Mouse (Mus musculus): Measurements from ENCODE around the gene Bhlhe41. TPM values are rescaled to one million over a fixed set of nuclear protein-coding genes. Genes with fewer than 3 reads are reported as not detected.

Gene Bhlhe41
- polyA plus RNA-seq, 1 experiment from 2014 or later, result 6.1 TPM

- no peak for ATAC-seq (replicated peaks; ENCODE audit: extremely low read depth, insufficient read depth, low FRiP score)
- Histone ChIP-seq H3K9ac (ENCODE audit: low read length) (no peak overlapping the region), H3K9me3 (replicated peaks; ENCODE audit: control insufficient read depth, low read length) (peaks cover 7% of the 10 kb centered on the region; the same call in 1 of the 2 replicates), H3K4me1 (ENCODE audit: control insufficient read depth, insufficient read depth, low read length) (no peaks in the 10 kb centered on the region), H3K27me3 (ENCODE audit: control insufficient read depth, insufficient read depth, low read length) (no peaks in the 10 kb centered on the region), H3K36me3 (ENCODE audit: control insufficient read depth, insufficient read depth) (no peaks in the 10 kb centered on the region), H3K4me2 (ENCODE audit: low read depth, low read length) (no peak overlapping the region), H3K4me3 (ENCODE audit: low read length) (no peak overlapping the region), H3K27ac (ENCODE audit: low read length) (no peak overlapping the region)
- WGBS, result 82% methylated on average over 9 of the region's 9 CpGs
Observed at GRCm38 (mm10) chr6:145876986-145877735, 11.8 kb upstream of the Bhlhe41 start.

- Histone ChIP-seq H3K36me3 (ENCODE audit: control insufficient read depth, insufficient read depth) (no peaks in the 10 kb centered on the region), H3K4me1 (ENCODE audit: control insufficient read depth, insufficient read depth, low read length) (peaks cover 16% of the 10 kb centered on the region), H3K9ac (ENCODE audit: low read length) (no peak overlapping the region), H3K4me2 (ENCODE audit: low read depth, low read length) (no peak overlapping the region), H3K27ac (ENCODE audit: low read length) (no peak overlapping the region), H3K4me3 (ENCODE audit: low read length) (no peak overlapping the region), H3K27me3 (ENCODE audit: control insufficient read depth, insufficient read depth, low read length) (no peaks in the 10 kb centered on the region), H3K9me3 (replicated peaks; ENCODE audit: control insufficient read depth, low read length) (no peaks in the 10 kb centered on the region)
- no peak for ATAC-seq (replicated peaks; ENCODE audit: extremely low read depth, insufficient read depth, low FRiP score)
- 77% methylated on average over 8 of the region's 8 CpGs for WGBS
Observed at GRCm38 (mm10) chr6:145873354-145873753, 8.0 kb upstream of the Bhlhe41 start.

- Histone ChIP-seq H3K36me3 (ENCODE audit: control insufficient read depth, insufficient read depth) (no peaks in the 10 kb centered on the region), H3K9me3 (replicated peaks; ENCODE audit: control insufficient read depth, low read length) (no peaks in the 10 kb centered on the region), H3K9ac (ENCODE audit: low read length) (no peak overlapping the region), H3K27ac (ENCODE audit: low read length) (no peak overlapping the region), H3K4me2 (ENCODE audit: low read depth, low read length) (no peak overlapping the region), H3K4me3 (ENCODE audit: low read length) (no peak overlapping the region), H3K27me3 (ENCODE audit: control insufficient read depth, insufficient read depth, low read length) (no peaks in the 10 kb centered on the region), H3K4me1 (ENCODE audit: control insufficient read depth, insufficient read depth, low read length) (peaks cover 16% of the 10 kb centered on the region)
- WGBS, result 91% methylated on average over 7 of the region's 7 CpGs
- no peak for ATAC-seq (replicated peaks; ENCODE audit: extremely low read depth, insufficient read depth, low FRiP score)
Observed at GRCm38 (mm10) chr6:145872010-145872409, 6.7 kb upstream of the Bhlhe41 start.

GRCm38 (mm10) chr6:145870991-145871390 lies 5.6 kb upstream of the Bhlhe41 start:
- Histone ChIP-seq H3K9ac (ENCODE audit: low read length) (no peak overlapping the region), H3K36me3 (ENCODE audit: control insufficient read depth, insufficient read depth) (no peaks in the 10 kb centered on the region), H3K4me2 (ENCODE audit: low read depth, low read length) (no peak overlapping the region), H3K27me3 (ENCODE audit: control insufficient read depth, insufficient read depth, low read length) (no peaks in the 10 kb centered on the region), H3K9me3 (replicated peaks; ENCODE audit: control insufficient read depth, low read length) (no peaks in the 10 kb centered on the region), H3K4me3 (ENCODE audit: low read length) (no peak overlapping the region), H3K4me1 (ENCODE audit: control insufficient read depth, insufficient read depth, low read length) (peaks cover 18% of the 10 kb centered on the region), H3K27ac (ENCODE audit: low read length) (peak overlapping the region; percentile 68)
- WGBS, result 30% methylated on average over 4 of the region's 4 CpGs
- peak; percentile 54; the same call in 1 of the 2 replicates for ATAC-seq (replicated peaks; ENCODE audit: extremely low read depth, insufficient read depth, low FRiP score)

- H3K4me2 ChIP-seq (ENCODE audit: low read depth, low read length), result no peak overlapping the region; the same call in 1 of the 2 replicates
- no peak overlapping the region; the same call in 1 of the 2 replicates for H3K9ac ChIP-seq (ENCODE audit: low read length)
- H3K27me3 ChIP-seq (ENCODE audit: control insufficient read depth, insufficient read depth, low read length), result peaks cover 12% of the 10 kb centered on the region
- peaks cover 21% of the 10 kb centered on the region for H3K4me1 ChIP-seq (ENCODE audit: control insufficient read depth, insufficient read depth, low read length)
- ATAC-seq (replicated peaks; ENCODE audit: extremely low read depth, insufficient read depth, low FRiP score), result no peak
- H3K36me3 ChIP-seq (ENCODE audit: control insufficient read depth, insufficient read depth), result no peaks in the 10 kb centered on the region
- no peaks in the 10 kb centered on the region for H3K9me3 ChIP-seq (replicated peaks; ENCODE audit: control insufficient read depth, low read length)
- no peak overlapping the region; the same call in 1 of the 2 replicates for H3K27ac ChIP-seq (ENCODE audit: low read length)
- WGBS, result 72% methylated on average over 3 of the region's 3 CpGs
- H3K4me3 ChIP-seq (ENCODE audit: low read length), result no peak overlapping the region
Observed at GRCm38 (mm10) chr6:145867111-145867510, 1.8 kb upstream of the Bhlhe41 start.

- Histone ChIP-seq H3K4me1 (ENCODE audit: control insufficient read depth, insufficient read depth, low read length) (peaks cover 16% of the 10 kb centered on the region), H3K4me2 (ENCODE audit: low read depth, low read length) (peak overlapping the region; percentile 99), H3K36me3 (ENCODE audit: control insufficient read depth, insufficient read depth) (no peaks in the 10 kb centered on the region), H3K4me3 (ENCODE audit: low read length) (peak overlapping the region; percentile 80), H3K27ac (ENCODE audit: low read length) (peak overlapping the region; percentile 93), H3K9ac (ENCODE audit: low read length) (peak overlapping the region; percentile 86), H3K27me3 (ENCODE audit: control insufficient read depth, insufficient read depth, low read length) (peaks cover 12% of the 10 kb centered on the region), H3K9me3 (replicated peaks; ENCODE audit: control insufficient read depth, low read length) (no peaks in the 10 kb centered on the region)
- WGBS, result under 1% methylated on average over 62 of the region's 69 CpGs
- ATAC-seq (replicated peaks; ENCODE audit: extremely low read depth, insufficient read depth, low FRiP score), result peak; percentile 74
Observed at GRCm38 (mm10) chr6:145865886-145866851, 811 bp upstream of the Bhlhe41 start.

GRCm38 (mm10) chr6:145864171-145864570 lies 1.2 kb downstream of the Bhlhe41 start:
- peaks cover 16% of the 10 kb centered on the region for H3K4me1 ChIP-seq (ENCODE audit: control insufficient read depth, insufficient read depth, low read length)
- H3K27me3 ChIP-seq (ENCODE audit: control insufficient read depth, insufficient read depth, low read length), result peaks cover 12% of the 10 kb centered on the region
- WGBS, result 4% methylated on average over 8 of the region's 8 CpGs
- peak overlapping the region; percentile 83 for H3K27ac ChIP-seq (ENCODE audit: low read length)
- H3K4me2 ChIP-seq (ENCODE audit: low read depth, low read length), result peak overlapping the region; percentile 99
- H3K36me3 ChIP-seq (ENCODE audit: control insufficient read depth, insufficient read depth), result no peaks in the 10 kb centered on the region
- H3K9me3 ChIP-seq (replicated peaks; ENCODE audit: control insufficient read depth, low read length), result no peaks in the 10 kb centered on the region
- peak overlapping the region; percentile 80 for H3K4me3 ChIP-seq (ENCODE audit: low read length)
- H3K9ac ChIP-seq (ENCODE audit: low read length), result peak overlapping the region; percentile 86
- no peak for ATAC-seq (replicated peaks; ENCODE audit: extremely low read depth, insufficient read depth, low FRiP score)

- Histone ChIP-seq H3K36me3 (ENCODE audit: control insufficient read depth, insufficient read depth) (no peaks in the 10 kb centered on the region), H3K4me1 (ENCODE audit: control insufficient read depth, insufficient read depth, low read length) (peaks cover 16% of the 10 kb centered on the region), H3K27me3 (ENCODE audit: control insufficient read depth, insufficient read depth, low read length) (peaks cover 12% of the 10 kb centered on the region), H3K9me3 (replicated peaks; ENCODE audit: control insufficient read depth, low read length) (no peaks in the 10 kb centered on the region), H3K4me2 (ENCODE audit: low read depth, low read length) (peak overlapping the region; percentile 99), H3K4me3 (ENCODE audit: low read length) (peak overlapping the region; percentile 80), H3K9ac (ENCODE audit: low read length) (peak overlapping the region; percentile 86), H3K27ac (ENCODE audit: low read length) (peak overlapping the region; percentile 83)
- ATAC-seq (replicated peaks; ENCODE audit: extremely low read depth, insufficient read depth, low FRiP score), result peak; percentile 29
- under 1% methylated on average over 102 of the region's 105 CpGs for WGBS
Observed at GRCm38 (mm10) chr6:145863065-145863971, 2.0 kb downstream of the Bhlhe41 start.
